Mouse (Mus musculus) bone marrow, adult 2 months (tissue): ENCODE measurements around the gene Ddah1. TPM values are rescaled to one million over a fixed set of nuclear protein-coding genes. Genes with fewer than 3 reads are reported as not detected.

Experiments used
- H3K27ac ChIP-seq: fragments of 200-500 bp; 2 replicates; pipeline ENCODE4 v1.5.1; 2012; ENCODE audit warnings: low read depth, mild to moderate bottlenecking, control low read depth, inconsistent platforms, low read length; ENCODE audit not compliant: control insufficient read depth, poor library complexity, insufficient read depth
- H3K4me1 ChIP-seq: fragments of 200-500 bp; 2 replicates; pipeline ENCODE4 v1.6.1; 2011; ENCODE audit warnings: low read length; ENCODE audit not compliant: control insufficient read depth, insufficient read depth
- H3K4me3 ChIP-seq: fragments of 200-500 bp; replicated peaks from 2 replicates; pipeline ENCODE3; 2011; ENCODE audit warnings: mild to moderate bottlenecking, low read depth, low read length, control low read depth; ENCODE audit not compliant: control insufficient read depth
- CTCF ChIP-seq: fragments of 200-500 bp; IDR thresholded peaks from 2 replicates; pipeline ENCODE4 v1.5.1; 2011; ENCODE audit warnings: low read length, control low read depth; ENCODE audit not compliant: control insufficient read depth, insufficient read depth
- POLR2A ChIP-seq: fragments of 200-500 bp; IDR thresholded peaks from 2 replicates; pipeline ENCODE4 v1.6.1; 2011; ENCODE audit warnings: low read depth, mild to moderate bottlenecking, control low read depth, low read length, borderline replicate concordance; ENCODE audit not compliant: control insufficient read depth
- WGBS: fragments of 180-500 bp; shearing (Covaris S2); methylation state at CpG from one replicate; pipeline ENCODE4 v1.1.7; 2018; 5-methylcytosine and 5-hydroxymethylcytosine counted together
- polyA plus RNA-seq: library from polyadenylated mRNA; stranded (reverse); fragments of >200 nt; gene quantifications from 2 replicates; pipeline ENCODE4 v1.2.4, GENCODE M21; 2011; ENCODE audit warnings: low replicate concordance; ENCODE audit not compliant: missing spikeins, insufficient read depth, insufficient read length

Gene Ddah1
- polyA plus RNA-seq, 1 experiment, result 2.4 TPM

- WGBS, result 69% methylated on average over 5 of the region's 5 CpGs
- no peak overlapping the region for H3K4me3 ChIP-seq
- H3K27ac ChIP-seq, result no peak overlapping the region
- TF ChIP-seq POLR2A (no peak), CTCF (no peak)
- no peaks in the 10 kb centered on the region for H3K4me1 ChIP-seq
These were observed 127.5 kb downstream of the Ddah1 start for GRCm38 (mm10) chr3:145885851-145886464.

GRCm38 (mm10) chr3:145887430-145887971 is 129.0 kb downstream of the Ddah1 start:
- H3K4me1 ChIP-seq, result no peaks in the 10 kb centered on the region
- no peak for TF ChIP-seq CTCF
- H3K4me3 ChIP-seq, result no peak overlapping the region
- WGBS, result 3% methylated on average over 6 of the region's 6 CpGs
- H3K27ac ChIP-seq, result no peak overlapping the region

GRCm38 (mm10) chr3:145890346-145891132 is 132.1 kb downstream of the Ddah1 start:
- Histone ChIP-seq H3K27ac (no peak overlapping the region), H3K4me3 (no peak overlapping the region), H3K4me1 (no peaks in the 10 kb centered on the region)
- no peak for TF ChIP-seq CTCF
- TF ChIP-seq POLR2A, result no peak
- WGBS, result 90% methylated on average over 18 of the region's 18 CpGs

- WGBS, result 71% methylated on average over 3 of the region's 3 CpGs
- Histone ChIP-seq H3K4me1 (no peaks in the 10 kb centered on the region), H3K27ac (no peak overlapping the region), H3K4me3 (no peak overlapping the region)
- TF ChIP-seq CTCF (no peak), POLR2A (no peak)
These were observed 134.0 kb downstream of the Ddah1 start for GRCm38 (mm10) chr3:145892451-145892850.

- WGBS, result 79% methylated on average over 12 of the region's 12 CpGs
- no peak for TF ChIP-seq POLR2A
- no peak for TF ChIP-seq CTCF
- no peak overlapping the region for H3K4me3 ChIP-seq
- no peaks in the 10 kb centered on the region for H3K4me1 ChIP-seq
- H3K27ac ChIP-seq, result no peak overlapping the region
These were observed 135.7 kb downstream of the Ddah1 start for GRCm38 (mm10) chr3:145894131-145894530.

- H3K27ac ChIP-seq, result no peak overlapping the region
- no peak for TF ChIP-seq POLR2A
- no peak for TF ChIP-seq CTCF
- 83% methylated on average over 11 of the region's 11 CpGs for WGBS
- no peak overlapping the region for H3K4me3 ChIP-seq
- H3K4me1 ChIP-seq, result no peaks in the 10 kb centered on the region
These were observed 139.3 kb downstream of the Ddah1 start for GRCm38 (mm10) chr3:145897749-145898148.

GRCm38 (mm10) chr3:145899832-145900231 is 141.4 kb downstream of the Ddah1 start:
- 84% methylated on average over 8 of the region's 8 CpGs for WGBS
- no peak overlapping the region for H3K4me3 ChIP-seq
- TF ChIP-seq POLR2A (no peak), CTCF (no peak)
- H3K4me1 ChIP-seq, result no peaks in the 10 kb centered on the region
- H3K27ac ChIP-seq, result no peak overlapping the region

GRCm38 (mm10) chr3:145903530-145903929 is 145.1 kb downstream of the Ddah1 start:
- 88% methylated on average over 8 of the region's 8 CpGs for WGBS
- H3K27ac ChIP-seq, result no peak overlapping the region
- TF ChIP-seq POLR2A, result no peak
- no peaks in the 10 kb centered on the region for H3K4me1 ChIP-seq
- no peak overlapping the region for H3K4me3 ChIP-seq
